Mouse (Mus musculus): ENCODE measurements around the gene Nhlh1.

The Nhlh1 gene

GRCm38 (mm10) chr1:172017517-172018070 is 39.8 kb downstream of the Nhlh1 start:
- no peak for DNase-seq (ENCODE audit: extremely low read depth, insufficient read length, low spot score)

- DNase-seq (ENCODE audit: extremely low read depth, insufficient read length, low spot score), result no peak
Measured at GRCm38 (mm10) chr1:172016660-172017516, 40.5 kb downstream of the Nhlh1 start.

- DNase-seq (ENCODE audit: extremely low read depth, insufficient read length, low spot score), result no peak
Measured at GRCm38 (mm10) chr1:172016031-172016430, 41.3 kb downstream of the Nhlh1 start.

GRCm38 (mm10) chr1:172015312-172015939 is 41.9 kb downstream of the Nhlh1 start:
- DNase-seq (ENCODE audit: extremely low read depth, insufficient read length, low spot score), result no peak

GRCm38 (mm10) chr1:172014771-172015170 is 42.6 kb downstream of the Nhlh1 start:
- DNase-seq (ENCODE audit: extremely low read depth, insufficient read length, low spot score), result no peak

GRCm38 (mm10) chr1:172012030-172012429 is 45.3 kb downstream of the Nhlh1 start:
- no peak for DNase-seq (ENCODE audit: extremely low read depth, insufficient read length, low spot score)

- no peak for DNase-seq (ENCODE audit: extremely low read depth, insufficient read length, low spot score)
Measured at GRCm38 (mm10) chr1:172010042-172010824, 47.1 kb downstream of the Nhlh1 start.

GRCm38 (mm10) chr1:172009406-172009805 is 48.0 kb downstream of the Nhlh1 start:
- no peak for DNase-seq (ENCODE audit: extremely low read depth, insufficient read length, low spot score)

GRCm38 (mm10) chr1:172008351-172008750 is 49.0 kb downstream of the Nhlh1 start:
- no peak for DNase-seq (ENCODE audit: extremely low read depth, insufficient read length, low spot score)

GRCm38 (mm10) chr1:172007761-172008160 is 49.6 kb downstream of the Nhlh1 start:
- DNase-seq (ENCODE audit: extremely low read depth, insufficient read length, low spot score), result no peak
